Mouse (Mus musculus) bone marrow, adult 2 months (tissue): ENCODE measurements around the gene Zbtb45.

ENCODE experiments used
- CTCF ChIP-seq: fragments of 200-500 bp; IDR thresholded peaks from 2 replicates; pipeline ENCODE4 v1.5.1; 2011; ENCODE audit warnings: low read length, control low read depth; ENCODE audit not compliant: control insufficient read depth, insufficient read depth
- POLR2A ChIP-seq: fragments of 200-500 bp; IDR thresholded peaks from 2 replicates; pipeline ENCODE4 v1.6.1; 2011; ENCODE audit warnings: low read depth, mild to moderate bottlenecking, control low read depth, low read length, borderline replicate concordance; ENCODE audit not compliant: control insufficient read depth

DNA sequence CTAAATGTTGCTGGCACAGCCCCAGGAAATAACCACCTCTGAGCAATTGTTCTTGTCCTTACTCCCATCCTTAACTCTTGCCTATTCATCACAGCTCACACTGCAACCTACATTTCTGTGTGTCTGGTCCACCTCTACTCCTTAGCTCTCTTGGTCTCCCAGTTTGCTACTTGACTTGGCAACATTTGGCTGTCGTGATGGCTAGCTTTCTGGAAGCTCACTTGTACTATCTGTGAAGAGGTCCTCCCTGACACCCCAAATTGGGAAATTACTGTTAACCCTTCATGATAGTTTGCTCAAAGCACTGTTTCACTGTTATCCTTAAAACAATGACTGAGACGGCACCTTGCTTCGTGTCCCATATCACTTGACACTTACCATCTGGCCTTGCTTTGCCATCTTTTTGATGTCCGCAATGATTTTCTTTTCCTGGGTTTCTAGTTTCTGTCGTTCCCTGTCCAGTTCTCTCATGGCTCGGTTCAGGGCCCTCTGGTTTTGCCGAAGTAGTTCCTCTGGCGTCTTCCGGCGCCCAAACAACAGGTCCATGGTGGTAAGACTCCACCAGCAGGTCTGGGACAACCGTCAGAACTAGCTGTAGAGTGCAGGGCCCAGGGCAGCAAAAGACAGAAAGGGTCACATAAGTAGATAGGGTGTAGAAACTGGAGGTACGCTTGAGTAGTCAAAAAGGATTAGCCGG is 23.8 kb upstream of the Zbtb45 start:
- TF ChIP-seq POLR2A (no peak), CTCF (no peak)
